Mouse (Mus musculus): ENCODE measurements around the gene Gli3. TPM values are rescaled to one million over a fixed set of nuclear protein-coding genes. Genes with fewer than 3 reads are reported as not detected.

The Gli3 gene
- total RNA-seq, 2 experiments from 2014 or later = 1.1 to 1.5 TPM

DNA sequence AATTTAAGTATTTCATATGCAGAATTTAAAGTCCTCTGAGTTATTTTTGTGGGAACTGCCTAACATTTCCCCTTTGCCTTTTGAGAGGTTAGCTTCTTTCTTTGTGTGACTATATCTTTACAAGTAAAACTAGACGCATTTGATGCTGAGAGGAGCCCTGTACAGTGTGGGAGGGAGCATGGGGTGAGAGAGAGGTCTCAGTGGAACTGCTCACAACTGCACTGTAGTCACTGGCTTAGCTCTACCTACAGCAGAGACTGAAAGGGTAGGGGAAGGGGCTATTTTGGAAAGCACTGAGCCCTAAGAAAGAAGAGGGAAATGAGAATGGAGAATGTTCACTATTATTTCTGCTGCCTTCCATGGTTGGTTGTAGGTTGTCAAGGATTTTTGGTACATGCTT, 25.0 kb downstream of the Gli3 start:
- DNase-seq (ENCODE audit: low spot score) = no peak

DNA sequence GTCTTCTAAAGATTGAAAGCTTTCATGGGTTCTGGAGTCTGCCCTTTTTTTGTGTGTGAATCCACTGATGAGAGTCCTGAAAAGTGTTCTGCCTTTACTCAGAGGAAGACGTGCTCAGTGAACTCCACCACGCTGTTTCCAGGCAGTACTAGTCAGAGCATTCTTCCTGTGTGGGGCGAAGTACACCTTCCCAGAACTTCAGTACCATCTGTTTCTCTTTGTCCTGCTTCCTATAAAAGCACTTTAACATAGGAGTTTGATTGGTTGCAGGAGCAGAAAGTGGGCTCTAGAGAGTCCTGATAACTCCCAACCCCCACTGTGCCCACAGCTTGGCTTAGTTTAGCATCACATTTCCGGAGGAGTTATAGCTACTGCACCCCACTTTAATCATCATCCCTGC, 32.8 kb downstream of the Gli3 start:
- DNase-seq (ENCODE audit: low spot score) = no peak

DNA sequence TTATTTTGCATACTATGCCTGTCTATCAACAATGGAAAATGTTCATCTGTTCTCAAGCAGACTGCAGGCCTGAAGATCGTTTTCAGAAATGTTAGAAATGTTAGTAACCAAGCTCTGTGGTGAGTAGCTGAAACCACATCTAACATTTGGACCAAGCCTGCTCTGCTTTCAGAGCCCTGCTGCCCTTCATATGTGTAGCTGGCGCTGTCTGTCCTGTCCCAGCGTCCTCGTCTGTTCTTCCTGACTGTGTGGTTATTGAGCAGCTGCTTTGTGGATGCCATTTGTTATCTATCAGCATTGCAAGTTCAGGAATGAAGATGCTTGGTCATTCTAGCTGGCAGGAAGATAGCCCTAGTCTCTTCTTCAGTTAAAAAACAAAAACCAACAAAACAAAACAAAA, 35.3 kb downstream of the Gli3 start:
- DNase-seq (ENCODE audit: low spot score) = no peak

DNA sequence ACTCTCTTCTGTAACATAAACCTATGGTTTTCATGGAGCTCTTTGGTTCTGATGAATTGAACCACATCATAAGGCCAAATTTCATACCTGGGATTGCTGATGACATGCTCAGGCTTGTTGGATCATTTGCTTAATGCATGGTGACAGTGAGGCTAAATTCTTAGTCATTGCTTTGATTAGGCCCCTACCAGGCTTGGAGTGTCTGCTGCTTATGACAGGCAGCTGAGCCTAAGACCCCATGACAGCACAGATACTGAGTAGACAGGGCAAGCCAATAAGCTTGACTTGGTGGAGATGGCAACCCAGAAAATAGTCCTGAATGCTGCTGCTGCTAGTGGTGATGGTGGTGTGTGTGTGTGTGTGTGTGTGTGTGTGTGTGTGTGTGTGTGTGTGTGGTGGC, 47.9 kb downstream of the Gli3 start:
- no peak for DNase-seq (ENCODE audit: low spot score)

DNA sequence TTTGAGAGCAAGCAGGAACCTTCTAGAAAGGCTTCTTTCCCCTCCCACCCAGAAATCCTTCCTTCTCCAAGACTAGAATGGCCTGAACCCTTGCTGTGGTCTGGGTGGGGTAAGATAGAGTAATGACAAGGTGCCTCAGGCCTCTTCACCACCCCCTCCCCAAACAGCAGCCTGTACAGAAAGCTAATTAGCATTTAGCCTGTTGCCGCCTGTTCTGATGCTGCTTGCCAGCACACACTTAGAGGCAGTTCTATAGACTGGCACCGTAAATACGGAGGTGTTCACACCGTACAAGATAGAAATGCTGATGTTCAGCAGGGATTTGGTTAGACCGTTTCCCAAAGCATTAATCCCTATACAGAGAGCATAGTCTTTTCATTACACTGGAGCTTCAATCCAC, 50.1 kb downstream of the Gli3 start:
- DNase-seq (ENCODE audit: low spot score) = no peak

DNA sequence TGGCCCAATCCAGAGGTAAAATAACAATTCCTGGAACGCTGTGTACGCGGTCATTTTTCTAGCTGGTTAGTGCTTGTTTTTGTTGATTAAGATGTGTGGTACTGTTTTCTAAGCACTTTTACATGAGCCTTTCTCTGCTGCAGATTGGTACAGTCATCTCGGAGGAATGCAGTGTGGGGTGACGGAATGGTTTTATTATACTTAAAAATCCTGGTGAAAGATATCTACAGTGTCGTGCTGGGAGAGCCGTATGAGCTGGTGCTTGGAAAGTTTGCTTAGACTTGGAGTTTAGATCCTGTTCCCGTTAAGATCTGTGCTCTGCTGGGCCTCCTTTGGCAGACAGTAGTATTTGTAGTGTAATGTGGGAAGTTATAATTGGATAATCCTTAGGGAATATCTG, 51.0 kb downstream of the Gli3 start:
- peak; percentile 6 for DNase-seq (ENCODE audit: low spot score)

DNA sequence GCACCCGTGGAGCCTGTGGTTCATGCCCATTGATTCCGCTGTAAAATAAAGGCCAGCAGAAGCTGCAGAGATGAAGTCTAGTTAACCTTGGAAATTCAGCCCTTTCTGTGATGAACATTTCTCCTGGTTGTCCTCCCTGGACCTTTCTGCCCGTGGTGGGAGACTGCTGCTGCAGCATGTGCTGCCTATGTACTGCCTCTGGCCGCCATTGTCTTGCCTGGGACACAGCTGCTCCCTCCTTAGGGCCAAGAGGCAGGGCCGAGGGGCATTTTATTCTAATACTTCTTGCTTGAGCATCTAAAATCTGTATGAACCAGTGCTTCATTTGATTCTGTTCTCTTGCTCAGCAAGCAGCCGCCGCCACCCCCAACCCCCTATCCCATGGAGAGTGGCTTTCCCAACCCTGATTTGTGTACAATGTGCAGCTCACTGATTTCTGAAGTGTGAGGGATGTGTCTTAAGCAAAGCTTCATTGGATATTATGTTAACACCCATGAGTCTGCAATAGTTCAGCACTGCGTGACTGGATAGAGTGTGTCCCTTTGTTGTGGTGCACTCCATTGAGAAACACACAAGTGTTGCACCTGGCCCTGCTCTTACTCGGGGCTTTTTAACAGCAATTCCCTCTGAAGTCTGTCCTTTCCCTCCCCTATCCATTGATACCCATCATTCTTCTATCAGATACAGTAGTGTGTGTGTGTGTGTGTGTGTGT, 54.2 kb downstream of the Gli3 start:
- no peak for DNase-seq (ENCODE audit: low spot score)

DNA sequence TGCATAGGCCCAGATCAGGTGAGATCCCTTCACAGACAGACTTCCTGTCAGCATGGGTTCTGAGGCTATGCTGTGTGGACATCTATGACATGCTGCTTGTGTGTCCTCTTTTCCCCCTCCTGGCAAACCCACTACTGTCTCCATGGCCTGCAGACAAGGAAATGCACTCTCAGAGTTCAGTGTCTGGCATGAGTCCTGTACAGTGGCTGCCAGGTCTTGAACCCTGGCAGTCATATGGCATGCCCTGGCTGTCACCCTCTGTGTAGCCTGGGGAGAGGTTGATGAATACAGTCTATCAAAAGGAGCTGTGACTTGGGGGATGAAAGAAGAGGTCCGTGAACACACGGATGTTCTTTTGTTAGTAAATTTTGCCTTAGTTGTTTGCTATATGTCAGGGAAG, 57.3 kb downstream of the Gli3 start:
- no peak for DNase-seq (ENCODE audit: low spot score)

DNA sequence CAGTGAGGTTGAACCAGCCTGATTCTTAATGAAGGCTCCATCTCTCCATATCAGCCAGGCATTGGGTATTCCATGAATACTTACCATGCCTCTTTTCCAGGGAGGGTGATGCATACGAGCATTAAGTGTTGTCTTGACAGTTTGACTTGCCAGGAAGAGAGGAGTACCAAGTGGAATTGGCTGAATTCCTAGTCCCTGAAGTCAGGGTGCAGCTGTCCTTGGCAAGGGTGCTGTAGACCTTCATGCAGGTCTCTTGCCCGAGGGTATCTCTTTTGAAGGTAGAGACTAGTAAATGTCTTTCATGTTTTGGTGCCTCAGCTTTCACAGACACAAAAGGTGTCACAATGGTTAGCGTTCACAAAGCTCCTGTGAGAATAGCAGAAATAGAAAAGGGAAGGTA, 59.1 kb downstream of the Gli3 start:
- DNase-seq (ENCODE audit: low spot score) = no peak

DNA sequence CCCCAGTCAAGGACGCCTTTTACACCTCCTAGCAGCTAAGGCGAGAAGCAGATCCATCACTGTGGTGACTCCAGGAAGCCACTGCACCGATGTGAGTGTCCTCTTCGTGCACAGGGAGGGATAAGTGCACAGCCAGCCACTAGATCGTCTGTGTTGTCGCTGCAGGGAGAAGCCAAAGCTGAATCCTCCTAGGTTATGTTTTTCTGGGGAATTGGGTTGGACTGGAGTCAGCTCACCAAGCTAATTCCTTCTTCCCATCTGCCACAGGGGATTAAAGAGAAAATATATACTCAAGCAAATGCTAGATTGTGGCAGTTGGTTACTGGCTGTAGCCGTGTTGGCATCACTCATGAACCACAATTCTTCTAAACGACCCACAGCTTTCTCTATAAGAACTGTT, 61.2 kb downstream of the Gli3 start:
- no peak for DNase-seq (ENCODE audit: low spot score)

DNA sequence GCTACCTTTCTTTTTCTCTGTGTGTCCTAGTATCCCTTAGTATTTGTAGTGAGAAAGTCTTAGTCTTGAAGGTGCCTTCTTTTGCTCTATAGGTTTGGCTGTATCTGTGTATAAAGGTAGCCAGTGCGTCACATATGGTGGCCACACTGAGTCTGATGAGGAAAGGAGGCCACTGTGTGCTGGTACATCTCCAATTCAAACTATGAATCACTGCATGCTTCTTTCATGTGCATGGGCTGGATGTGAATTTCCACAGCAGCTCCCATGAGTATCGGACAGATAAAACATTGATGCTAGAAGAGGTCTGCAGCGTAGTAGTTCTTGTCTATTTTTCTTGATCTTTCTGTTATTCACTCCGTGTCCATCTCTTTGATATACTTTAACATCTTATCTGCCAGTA, 63.7 kb downstream of the Gli3 start:
- DNase-seq (ENCODE audit: low spot score) = no peak

DNA sequence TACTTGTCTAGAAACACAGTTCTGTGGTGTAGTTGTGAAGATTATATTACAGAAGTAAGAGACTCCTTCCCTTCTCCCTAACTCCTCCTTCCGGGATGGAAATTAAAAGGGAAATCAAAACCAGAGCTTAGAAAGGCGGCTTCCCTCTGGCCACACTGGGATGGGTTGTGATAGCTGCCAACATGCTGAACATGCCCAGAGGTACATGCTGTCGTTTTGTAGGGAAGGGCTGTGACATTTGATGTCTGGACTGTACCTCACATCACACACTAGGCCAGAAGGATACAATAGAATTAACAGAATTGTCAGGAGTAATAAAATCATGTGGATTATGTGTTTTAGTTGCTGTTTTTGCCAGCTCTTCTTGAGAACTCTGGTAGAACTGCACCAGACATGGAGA, 68.5 kb downstream of the Gli3 start:
- no peak for DNase-seq (ENCODE audit: low spot score)

DNA sequence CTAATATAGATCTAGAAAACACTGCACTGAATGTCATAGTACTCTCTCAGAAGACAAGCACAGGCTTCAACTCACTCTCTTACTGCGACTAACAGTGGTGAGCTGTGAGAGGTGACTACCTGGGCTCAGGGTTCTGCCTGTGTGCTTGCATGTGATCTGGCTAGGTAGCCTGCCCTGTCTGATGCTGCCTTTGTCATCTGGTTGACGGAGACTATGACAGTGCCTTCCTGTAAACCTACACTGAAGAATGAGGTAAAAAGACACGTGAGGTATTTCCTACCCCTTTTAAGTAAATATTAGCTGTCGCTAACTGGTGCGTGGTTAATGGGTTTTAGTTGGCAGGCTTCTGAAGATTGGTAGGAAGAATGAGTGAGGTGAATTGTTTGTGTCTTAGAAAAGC, 74.2 kb downstream of the Gli3 start:
- DNase-seq (ENCODE audit: low spot score) = no peak

DNA sequence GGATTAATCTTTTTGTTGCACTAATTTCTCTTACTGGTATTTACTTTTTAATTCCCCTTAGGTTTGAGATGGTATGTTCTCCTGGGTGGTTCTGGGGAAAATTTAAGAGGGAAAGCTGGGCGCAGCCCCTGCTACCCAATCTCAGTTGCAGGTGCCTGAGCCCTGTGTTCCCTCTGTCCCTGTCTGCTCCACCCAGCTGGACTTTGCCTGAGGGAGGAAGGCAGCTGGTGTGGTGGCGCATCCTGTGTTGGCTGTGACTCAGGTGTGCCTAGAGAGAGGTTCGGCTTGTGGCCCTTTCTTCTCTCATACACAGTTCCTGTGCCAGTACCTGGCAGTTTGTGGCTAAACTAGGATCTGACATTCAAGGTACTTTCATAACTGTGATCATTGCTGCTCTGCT, 74.6 kb downstream of the Gli3 start:
- no peak for DNase-seq (ENCODE audit: low spot score)

DNA sequence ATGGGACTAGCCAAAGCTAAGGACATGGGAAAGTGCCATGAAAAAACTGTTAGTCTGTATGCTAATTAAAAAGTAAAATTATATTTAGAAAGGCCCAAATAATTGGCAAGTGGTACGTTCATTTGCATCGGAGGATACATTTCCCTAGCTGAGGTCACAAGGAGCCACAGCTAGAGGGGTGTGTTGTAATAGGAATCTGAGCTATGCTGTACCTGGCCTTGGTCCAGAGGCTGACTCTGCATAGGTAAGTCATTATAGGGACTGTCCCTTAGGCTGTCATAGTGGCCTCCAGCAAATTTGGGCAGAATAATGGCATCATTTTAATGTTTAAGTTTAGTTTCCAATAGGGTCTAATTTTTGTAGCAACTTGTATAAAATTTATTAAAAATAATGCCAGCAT, 75.4 kb downstream of the Gli3 start:
- no peak for DNase-seq (ENCODE audit: low spot score)

DNA sequence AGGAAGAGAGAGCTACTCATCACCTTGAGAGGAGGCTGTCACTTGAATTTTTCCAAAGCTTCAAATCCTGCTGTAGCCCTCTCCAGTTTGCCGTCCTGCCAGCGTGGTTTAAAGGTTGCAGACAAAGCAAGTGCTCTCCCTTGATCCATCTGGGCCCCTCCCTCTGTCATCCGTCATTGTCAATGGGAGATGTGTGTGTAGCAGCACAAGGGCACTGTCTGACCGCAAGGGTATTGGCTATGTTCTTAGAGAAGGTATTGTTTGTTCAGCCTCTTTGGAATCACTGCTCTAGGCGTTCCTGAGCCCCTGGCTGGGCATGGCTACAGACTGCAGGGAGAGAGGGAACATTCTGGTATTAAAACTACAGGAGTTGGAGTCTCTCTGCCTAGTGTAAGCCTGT, 79.0 kb downstream of the Gli3 start:
- DNase-seq (ENCODE audit: low spot score) = no peak

DNA sequence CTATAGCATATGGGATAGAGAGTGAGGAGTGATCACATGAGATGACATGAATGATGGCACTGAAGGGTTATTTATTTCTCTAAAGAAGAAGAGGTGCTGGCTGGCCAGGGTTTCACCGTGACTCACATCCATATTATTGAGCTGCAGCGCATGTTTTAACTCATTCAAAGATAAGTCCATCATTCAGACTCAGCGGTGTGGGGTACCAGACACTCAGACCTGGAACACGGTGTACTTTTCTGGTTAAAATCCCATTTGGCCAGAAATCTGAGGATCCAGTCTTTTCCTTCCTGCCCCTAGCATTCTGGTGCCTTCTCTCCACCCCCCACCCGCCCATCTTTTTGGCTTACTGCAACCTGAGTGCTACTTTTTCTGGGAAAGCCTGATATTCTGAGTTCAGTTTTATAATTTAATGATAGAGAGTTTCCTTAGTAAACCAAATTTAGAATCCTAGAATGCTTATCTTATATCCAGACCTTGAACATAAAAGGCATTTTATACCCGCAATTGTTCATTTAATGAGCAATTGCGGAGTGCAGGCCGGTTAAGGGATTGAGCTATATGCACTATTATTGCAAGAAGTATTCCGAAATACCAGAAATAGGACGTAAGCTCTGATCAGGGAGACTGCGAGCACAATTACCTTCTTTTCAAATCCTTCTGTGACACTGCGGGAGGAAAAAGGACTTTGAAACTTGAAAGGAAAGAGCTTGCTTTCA, 80.3 kb downstream of the Gli3 start:
- DNase-seq (ENCODE audit: low spot score) = no peak

DNA sequence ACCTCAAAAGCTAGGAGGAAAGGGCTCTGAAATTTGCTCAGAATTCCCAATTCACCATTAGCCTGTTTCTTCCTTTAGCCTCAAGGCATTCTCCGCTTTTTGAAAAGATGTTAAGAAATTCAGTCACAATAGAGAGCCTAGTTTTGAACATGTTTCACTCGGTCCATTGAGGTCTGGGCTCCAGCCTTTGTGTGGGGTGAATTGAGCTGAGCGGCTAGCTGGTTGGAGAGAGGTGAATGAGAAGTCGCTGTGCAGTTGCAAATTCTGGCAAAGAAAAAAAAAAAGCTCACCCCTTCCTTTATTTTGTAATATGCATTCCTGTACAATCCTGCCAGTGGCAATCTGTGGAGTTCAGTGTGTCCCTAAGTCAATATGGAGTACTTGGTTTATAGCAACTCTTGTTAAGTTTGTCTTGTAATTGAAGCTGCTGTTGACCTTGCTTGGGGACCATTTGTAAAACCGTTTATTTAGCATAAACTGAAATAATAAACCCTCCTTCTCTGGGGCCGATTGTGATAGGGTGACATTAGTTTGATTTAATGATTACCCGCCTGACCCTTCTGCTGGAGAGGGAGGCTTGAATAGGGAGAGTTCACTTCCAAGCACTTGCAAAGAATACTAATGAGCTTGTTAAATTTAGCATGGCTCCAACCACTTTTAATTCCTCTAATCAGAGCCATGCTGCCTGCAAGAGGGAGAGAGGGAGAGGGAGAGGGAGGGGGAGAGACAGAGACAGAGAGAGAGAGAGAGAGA, 81.0 kb downstream of the Gli3 start:
- no peak for DNase-seq (ENCODE audit: low spot score)

DNA sequence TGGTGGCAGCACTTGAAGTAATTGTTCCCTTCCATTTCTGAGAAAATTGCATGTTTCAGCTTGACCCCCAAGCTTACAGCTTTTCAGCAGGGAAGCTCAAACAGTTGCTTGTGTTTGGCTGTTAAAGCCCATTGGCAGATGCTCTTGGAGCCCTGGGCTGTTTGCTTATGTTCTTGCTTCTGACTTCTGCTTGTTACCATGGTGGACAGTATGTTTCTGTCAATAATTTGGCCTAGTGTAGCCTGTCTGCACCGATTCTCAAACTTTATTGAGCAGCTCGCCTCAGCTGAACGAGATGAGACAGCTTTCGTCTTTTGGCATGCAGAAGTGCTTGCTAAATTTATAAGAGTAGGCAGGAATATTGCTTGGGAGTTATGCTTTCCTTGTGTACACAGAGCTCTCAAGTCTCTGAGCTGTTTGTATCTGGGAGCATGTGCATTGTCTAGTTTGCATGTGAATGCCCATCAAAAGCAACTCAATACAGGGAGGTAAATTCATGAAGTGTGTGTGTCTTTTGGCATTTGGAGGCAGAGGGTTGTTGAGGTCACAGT, 82.4 kb downstream of the Gli3 start:
- DNase-seq (ENCODE audit: low spot score) = peak; percentile 3

DNA sequence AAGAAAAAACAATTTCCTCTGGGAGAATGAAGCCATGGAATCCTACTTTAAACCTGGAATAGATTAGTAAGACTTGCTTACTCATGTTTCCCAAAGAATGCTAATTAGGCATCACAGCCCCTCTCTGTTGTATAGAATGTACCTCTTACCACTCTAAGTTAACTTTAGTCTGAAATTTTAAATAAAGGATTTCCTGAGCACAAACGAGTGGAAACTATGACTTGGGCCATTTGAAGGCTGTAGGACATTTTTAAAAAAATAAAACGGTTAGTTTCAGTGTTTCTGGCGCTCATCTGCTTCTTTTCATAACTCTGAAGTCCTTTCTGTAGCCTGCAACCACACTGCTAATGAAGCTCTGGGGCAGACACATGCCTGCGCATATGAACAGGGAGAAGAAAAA, 83.2 kb downstream of the Gli3 start:
- no peak for DNase-seq (ENCODE audit: low spot score)

DNA sequence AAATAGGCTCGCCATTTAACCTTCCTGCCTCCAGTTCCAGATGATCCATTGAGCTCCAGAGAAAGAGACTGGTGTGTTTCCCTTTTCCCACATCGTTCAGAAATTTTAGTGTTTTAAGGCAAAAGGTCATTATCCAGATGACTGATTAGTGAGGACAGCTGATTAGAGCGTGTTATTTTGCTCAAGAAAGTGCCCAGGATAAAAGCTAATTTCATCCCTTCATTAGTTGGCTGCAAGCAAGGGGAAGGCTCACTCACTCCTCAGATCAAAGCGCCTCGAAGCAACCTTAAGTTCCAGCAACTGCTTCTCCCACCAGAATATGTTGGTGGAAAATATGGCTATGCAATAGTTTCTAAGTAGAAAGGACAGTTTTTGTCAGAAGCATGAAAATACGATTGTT, 86.4 kb downstream of the Gli3 start:
- DNase-seq (ENCODE audit: low spot score) = no peak

DNA sequence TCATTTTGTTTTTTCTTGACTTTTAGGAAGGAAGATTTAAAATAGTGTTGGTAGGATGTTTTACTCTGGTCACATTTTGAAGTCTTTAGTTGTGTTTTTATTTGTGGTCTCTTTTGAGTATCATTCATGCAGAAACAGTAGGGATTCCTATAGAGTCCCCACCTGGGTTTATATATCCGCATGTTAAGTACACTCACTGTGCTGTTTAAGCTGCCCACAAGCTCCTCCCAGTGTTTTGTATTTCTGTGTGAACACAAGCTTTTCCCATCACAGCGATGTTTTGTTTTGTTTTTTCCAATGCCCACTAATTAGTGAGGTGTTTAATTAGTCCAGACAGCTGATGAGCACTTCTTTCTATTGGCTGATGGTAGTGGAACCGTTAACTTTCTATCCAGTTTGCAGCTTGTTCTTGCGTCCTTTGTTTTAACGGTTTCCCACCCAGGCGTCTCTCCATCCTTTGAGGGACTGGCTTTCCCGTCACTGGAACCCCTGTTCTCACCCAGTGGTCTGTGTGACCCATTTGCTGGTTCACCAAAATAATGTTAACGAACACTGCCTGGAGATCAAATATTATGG, 87.1 kb downstream of the Gli3 start:
- DNase-seq (ENCODE audit: low spot score) = no peak
